Mouse (Mus musculus) embryonic fibroblast, embryonic 13.5 days (primary cell): ENCODE measurements at regions not wholly inside any gene's neighbourhood (a gene's known extent, or its start where the extent isn't known, plus 50 kb on each side); places are given as distances from the start of the nearest gene placed in this dataset.

Experiments
- CTCF ChIP-seq: IDR thresholded peaks from 2 replicates; pipeline ENCODE4 v1.5.1; 2011; ENCODE audit warnings: mild to moderate bottlenecking, control low read depth, low read length, moderate library complexity, borderline replicate concordance; ENCODE audit not compliant: insufficient read depth
- POLR2A ChIP-seq: IDR thresholded peaks from 2 replicates; pipeline ENCODE4 v1.6.1; 2011; ENCODE audit warnings: low read depth, mild to moderate bottlenecking, control low read depth, low read length, moderate library complexity

DNA sequence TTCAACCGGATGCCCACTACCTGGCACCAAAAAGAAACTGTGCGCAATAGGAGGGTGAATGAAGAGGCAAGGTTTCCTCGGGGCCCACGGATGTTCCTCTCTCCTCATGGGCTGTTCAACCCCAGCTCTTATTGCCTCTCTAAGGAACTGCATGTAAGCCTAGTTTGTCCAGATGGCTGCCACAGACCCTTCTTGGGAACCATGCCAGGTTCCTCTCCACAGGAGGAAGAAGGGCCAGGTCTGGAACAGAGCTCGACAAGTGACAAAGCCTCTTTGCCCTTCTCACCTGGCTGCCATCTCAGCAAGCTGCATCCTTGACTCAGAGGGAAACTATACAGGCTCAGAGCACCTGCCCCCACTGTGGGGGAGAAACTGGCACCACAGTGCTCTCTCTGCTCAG, 329.6 kb downstream of the Mroh4 start:
- no peak for TF ChIP-seq CTCF
- no peak for TF ChIP-seq POLR2A
